Mouse (Mus musculus) hindbrain, embryonic 14.5 days (tissue): ENCODE data around the gene Cry1. TPM values are rescaled to one million over a fixed set of nuclear protein-coding genes. Genes with fewer than 3 reads are reported as not detected.

ENCODE experiments used
- ATAC-seq: fragments of 200-750 bp; cut with Nextera tagmentation; 2 replicates; pipeline ENCODE4 v1.8.0; 2017; ENCODE audit warnings: moderate number of reproducible peaks, mild to moderate bottlenecking, moderate TSS enrichment, moderate library complexity; ENCODE audit not compliant: low FRiP score
- DNase-seq: peaks from one replicate; pipeline ENCODE4 v3.0.0-alpha.2; 2015; ENCODE audit warnings: low spot score
- H3K27ac ChIP-seq: fragments of 300-500 bp; sonication (generic); 2 replicates; pipeline ENCODE4 v1.5.1; 2014; ENCODE audit warnings: mild to moderate bottlenecking, moderate library complexity
- H3K27me3 ChIP-seq: fragments of 300-500 bp; sonication (generic); 2 replicates; pipeline ENCODE4 v1.6.1; 2014; ENCODE audit warnings: mild to moderate bottlenecking, low read length, mixed read lengths; ENCODE audit not compliant: control insufficient read depth, insufficient read depth
- H3K36me3 ChIP-seq: fragments of 300-500 bp; sonication (generic); replicated peaks from 2 replicates; pipeline ENCODE4 v1.6.1; 2014; ENCODE audit not compliant: control insufficient read depth, insufficient read depth
- H3K4me1 ChIP-seq: fragments of 300-500 bp; sonication (generic); replicated peaks from 2 replicates; pipeline ENCODE4 v1.6.1; 2014; ENCODE audit warnings: antibody characterized with exemption, low read length, mixed read lengths; ENCODE audit not compliant: control insufficient read depth, insufficient read depth
- H3K4me2 ChIP-seq: fragments of 300-500 bp; sonication (generic); replicated peaks from 2 replicates; pipeline ENCODE4 v1.6.1; 2014; ENCODE audit warnings: mild to moderate bottlenecking, moderate library complexity
- H3K4me3 ChIP-seq: fragments of 300-500 bp; sonication (generic); replicated peaks from 2 replicates; pipeline ENCODE4 v1.5.1; 2014; ENCODE audit warnings: mild to moderate bottlenecking, low read length
- H3K9ac ChIP-seq: fragments of 300-500 bp; sonication (generic); 2 replicates; pipeline ENCODE4 v1.6.1; 2014
- H3K9me3 ChIP-seq: fragments of 300-500 bp; sonication (generic); 2 replicates; pipeline ENCODE4 v1.6.1; 2016; ENCODE audit warnings: low read length; ENCODE audit not compliant: control insufficient read depth
- WGBS: fragments of 180-500 bp; shearing (Covaris S2); extraction: QIAGEN DNeasy Blood & Tissue Kit; methylation state at CpG from one replicate; pipeline ENCODE4 v1.1.7; 2014; 5-methylcytosine and 5-hydroxymethylcytosine counted together
- polyA plus RNA-seq: library from polyadenylated mRNA; unstranded; fragments of >200 nt; fragmentation: Nextera tagmentation; extraction: Ambion mirVana; gene quantifications from 2 replicates; pipeline ENCODE4 v1.2.1, GENCODE M21; 2014

Cry1 gene
- polyA plus RNA-seq, 1 experiment from 2014 or later = 32.9 TPM

GRCm38 (mm10) chr10:85101841-85102240 lies 83.0 kb downstream of the Cry1 start:
- peak; percentile 39 for ATAC-seq
- peak overlapping the region; percentile 83 for H3K9ac ChIP-seq
- WGBS = under 1% methylated on average over 10 of the region's 10 CpGs
- no peaks in the 10 kb centered on the region for H3K36me3 ChIP-seq
- peak overlapping the region; percentile 95 for H3K4me3 ChIP-seq
- peaks cover 18% of the 10 kb centered on the region; the same call in 1 of the 2 replicates for H3K4me1 ChIP-seq
- H3K4me2 ChIP-seq = peak overlapping the region; percentile 95
- peak overlapping the region; percentile 91 for H3K27ac ChIP-seq
- DNase-seq = peak; percentile 43
- no peaks in the 10 kb centered on the region for H3K9me3 ChIP-seq
- no peaks in the 10 kb centered on the region for H3K27me3 ChIP-seq

Other genes with a start within 250 kb of the Cry1 start
- 2.1 and 2.3 TPM in 2 replicates for gene Fhl4, start 82.6 kb downstream of the Cry1 start, polyA plus RNA-seq
- gene Tmem263, start 82.4 kb downstream of the Cry1 start, polyA plus RNA-seq = 45.2 and 51.7 TPM in 2 replicates
- gene Mterf2, start 57.0 kb downstream of the Cry1 start, polyA plus RNA-seq = 28.0 and 32.7 TPM in 2 replicates
- gene Btbd11, start 201.8 kb upstream of the Cry1 start, polyA plus RNA-seq = 28.7 and 32.0 TPM in 2 replicates